Mouse (Mus musculus) kidney, adult 2 months (tissue): Measurements from ENCODE around the gene Gm36210. TPM values are rescaled to one million over a fixed set of nuclear protein-coding genes. Genes with fewer than 3 reads are reported as not detected.

Experiments
- DNase-seq: peaks from one replicate; pipeline ENCODE4 v3.0.0; 2021
- H3K27ac ChIP-seq: fragments of 200-500 bp; 2 replicates; pipeline ENCODE4 v1.5.1; 2012; ENCODE audit warnings: low read depth, low read length, control low read depth, inconsistent platforms; ENCODE audit not compliant: insufficient read depth
- H3K27me3 ChIP-seq: fragments of 200-500 bp; replicated peaks from 2 replicates; pipeline ENCODE4 v1.6.1; 2012; ENCODE audit warnings: mild to moderate bottlenecking, moderate library complexity, low read length, inconsistent platforms; ENCODE audit not compliant: control insufficient read depth, insufficient read depth
- H3K36me3 ChIP-seq: fragments of 200-500 bp; 2 replicates; pipeline ENCODE4 v1.6.1; 2012; ENCODE audit warnings: mild to moderate bottlenecking, moderate library complexity, low read length, inconsistent platforms; ENCODE audit not compliant: control insufficient read depth, insufficient read depth
- H3K4me1 ChIP-seq: fragments of 200-500 bp; 2 replicates; pipeline ENCODE4 v1.6.1; 2011; ENCODE audit warnings: low read length; ENCODE audit not compliant: control insufficient read depth, insufficient read depth
- H3K4me3 ChIP-seq: fragments of 200-500 bp; 2 replicates; pipeline ENCODE4 v1.5.1; 2011; ENCODE audit warnings: mild to moderate bottlenecking, low read depth, low read length, control low read depth; ENCODE audit not compliant: insufficient read depth
- CTCF ChIP-seq: fragments of 200-500 bp; conservative IDR thresholded peaks from 2 replicates; pipeline ENCODE4 v1.5.1; 2011; ENCODE audit warnings: low read depth, mild to moderate bottlenecking, control low read depth, low read length, moderate library complexity, mixed read lengths; ENCODE audit not compliant: insufficient read depth, insufficient read length
- POLR2A ChIP-seq: fragments of 200-500 bp; IDR thresholded peaks from one replicate; pipeline ENCODE4 v1.6.1; 2011; ENCODE audit warnings: low read depth, low read length, control low read depth
- WGBS: fragments of 180-500 bp; shearing (Covaris S2); methylation state at CpG from one replicate; pipeline ENCODE4 v1.1.7; 2018; 5-methylcytosine and 5-hydroxymethylcytosine counted together
- polyA plus RNA-seq: library from polyadenylated mRNA; depleted of rRNA; stranded (reverse); fragments of >200 nt; gene quantifications from 2 replicates; pipeline ENCODE4 v1.2.3, GENCODE M21; 2012; rRNA removed

Gm36210 gene
- 0.16 TPM in 1 of 2 replicates, not detected in the other for polyA plus RNA-seq

DNA sequence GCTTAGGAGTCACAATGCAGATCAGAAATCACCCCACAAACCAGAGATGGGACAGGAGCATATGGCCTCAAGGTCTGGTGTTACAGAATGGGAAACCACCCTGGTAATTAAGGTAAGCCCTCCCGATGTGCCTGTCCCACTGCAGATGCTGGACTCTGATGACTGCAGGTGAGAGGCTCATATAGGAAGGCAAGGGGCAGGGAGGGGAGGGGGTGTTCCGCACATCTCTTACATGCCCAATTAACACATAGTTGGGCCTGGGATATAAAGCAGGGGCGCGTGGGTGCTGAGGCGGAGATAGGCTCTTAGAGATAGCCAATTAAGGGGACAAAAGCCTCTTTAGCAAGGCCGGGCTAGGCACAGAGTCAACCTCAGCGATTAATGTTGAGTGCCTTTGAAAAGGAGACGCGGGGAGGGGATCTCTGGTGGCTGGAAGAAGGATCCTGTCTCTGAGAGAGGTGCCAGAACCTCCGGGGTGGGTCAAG, at the start of gene Gm36210:
Gm36210 (minus strand) TSS at position 51 of the 485 bp plus-strand sequence.
- no peaks in the 10 kb centered on the region for H3K4me1 ChIP-seq
- no peak for TF ChIP-seq POLR2A
- no peak for TF ChIP-seq CTCF
- H3K36me3 ChIP-seq = no peaks in the 10 kb centered on the region
- no peak within 1 kb of the TSS for H3K27ac ChIP-seq
- no peak for DNase-seq
- WGBS = 61% methylated on average over 10 of the region's 10 CpGs
- H3K4me3 ChIP-seq = no peak within 1 kb of the TSS
- H3K27me3 ChIP-seq = no peaks in the 10 kb centered on the region

DNA sequence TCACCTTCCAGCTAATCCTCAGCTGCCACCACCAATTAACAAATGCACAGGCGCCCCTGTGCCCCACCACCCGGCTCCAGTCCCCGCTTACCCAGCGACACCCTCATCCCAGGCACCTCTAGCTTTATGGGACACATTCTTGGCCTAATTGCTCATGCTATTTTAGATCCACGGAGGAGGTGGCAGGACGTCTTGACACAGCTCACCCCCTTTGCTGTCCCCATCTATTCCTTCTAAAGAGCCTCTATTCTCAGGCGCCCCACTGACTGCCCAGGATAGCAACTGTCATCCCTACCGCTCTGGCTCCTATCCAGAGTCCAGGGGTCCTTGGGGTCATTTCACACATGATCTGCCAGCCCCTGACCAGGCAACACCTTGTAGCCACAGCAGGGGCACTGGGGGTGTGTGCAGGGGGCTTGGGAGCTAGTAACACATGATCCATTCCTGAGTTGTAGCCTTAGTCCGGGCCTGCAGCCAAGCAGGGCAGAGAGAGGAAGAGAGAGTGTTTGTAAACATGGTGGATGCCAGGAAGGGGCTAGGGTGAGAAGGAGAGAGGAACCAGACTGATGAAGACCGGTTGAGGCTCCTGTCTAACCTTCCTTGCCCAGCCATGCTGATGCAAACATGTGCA, 47.6 kb upstream of the Gm36210 start:
- Histone ChIP-seq H3K27ac (no peak overlapping the region), H3K36me3 (no peaks in the 10 kb centered on the region), H3K27me3 (no peaks in the 10 kb centered on the region), H3K4me1 (no peaks in the 10 kb centered on the region), H3K4me3 (no peak overlapping the region)
- 38% methylated on average over 10 of the region's 10 CpGs for WGBS
- DNase-seq = no peak
- no peak for TF ChIP-seq POLR2A
- no peak for TF ChIP-seq CTCF

DNA sequence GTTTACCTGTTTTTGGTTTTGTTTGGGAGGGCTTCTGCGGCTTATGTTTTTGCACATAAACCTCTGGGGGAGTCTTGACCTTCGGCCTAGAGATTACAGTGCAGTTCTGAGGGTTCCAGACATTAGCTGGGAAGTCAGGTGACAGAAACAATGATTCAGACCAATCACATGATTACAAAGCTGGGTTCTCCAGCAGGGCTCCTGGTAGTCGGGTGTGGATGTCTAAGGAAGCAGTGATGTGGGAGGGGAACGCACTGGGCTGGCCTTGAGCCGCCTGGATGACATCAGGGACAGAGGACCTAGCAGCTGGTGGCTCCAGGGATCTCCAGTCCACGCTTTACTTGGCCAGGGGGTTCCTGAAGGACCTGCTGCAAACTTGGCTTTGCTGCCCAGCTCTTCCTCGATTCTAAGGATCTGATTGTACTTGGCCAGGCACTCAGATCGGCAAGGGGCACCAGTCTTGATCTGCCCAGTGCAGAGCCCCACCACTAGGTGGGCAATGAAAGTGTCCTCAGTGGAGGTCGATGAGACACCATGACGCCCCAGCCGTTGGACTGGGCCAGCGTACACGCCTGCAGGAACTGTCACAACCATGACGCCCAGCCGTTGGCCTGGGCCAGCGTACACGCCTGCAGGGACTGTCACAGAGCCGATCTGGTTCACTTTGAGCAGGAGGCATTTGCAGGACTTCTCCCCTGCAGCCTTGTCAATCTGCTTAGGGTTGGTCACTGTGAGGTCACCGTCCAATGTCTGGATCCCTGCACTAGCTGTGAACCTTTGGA, 44.4 kb upstream of the Gm36210 start:
- no peaks in the 10 kb centered on the region for H3K36me3 ChIP-seq
- no peak for TF ChIP-seq POLR2A
- TF ChIP-seq CTCF = no peak
- WGBS = 84% methylated on average over 19 of the region's 19 CpGs
- no peak overlapping the region for H3K4me3 ChIP-seq
- H3K4me1 ChIP-seq = no peaks in the 10 kb centered on the region
- H3K27me3 ChIP-seq = no peaks in the 10 kb centered on the region
- no peak overlapping the region for H3K27ac ChIP-seq
- DNase-seq = no peak

DNA sequence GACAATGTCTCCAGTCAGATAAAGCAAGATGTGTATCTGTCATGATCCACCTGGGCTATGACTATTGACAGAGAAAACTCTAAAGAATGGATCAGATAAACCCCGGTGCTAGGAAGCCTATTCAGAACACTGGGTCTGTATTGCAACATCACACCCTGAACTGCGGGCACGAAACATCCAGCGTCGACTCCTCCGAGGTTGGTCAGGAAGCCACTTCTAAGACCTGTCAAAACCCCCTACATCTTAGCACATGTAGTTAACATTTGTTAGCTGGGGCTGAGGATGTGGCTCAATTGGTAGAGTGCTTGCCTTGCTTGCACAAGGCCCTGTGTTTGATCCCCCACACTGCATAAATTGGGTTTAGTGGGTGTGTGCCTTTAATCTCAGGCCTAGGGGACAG, 42.1 kb upstream of the Gm36210 start:
- DNase-seq = no peak
- 71% methylated on average over 6 of the region's 6 CpGs for whole genome bisulfite sequencing
- Histone ChIP-seq H3K36me3 (no peaks in the 10 kb centered on the region), H3K27me3 (no peaks in the 10 kb centered on the region), H3K27ac (no peak overlapping the region), H3K4me3 (no peak overlapping the region), H3K4me1 (no peaks in the 10 kb centered on the region)
- TF ChIP-seq POLR2A (no peak), CTCF (no peak)

DNA sequence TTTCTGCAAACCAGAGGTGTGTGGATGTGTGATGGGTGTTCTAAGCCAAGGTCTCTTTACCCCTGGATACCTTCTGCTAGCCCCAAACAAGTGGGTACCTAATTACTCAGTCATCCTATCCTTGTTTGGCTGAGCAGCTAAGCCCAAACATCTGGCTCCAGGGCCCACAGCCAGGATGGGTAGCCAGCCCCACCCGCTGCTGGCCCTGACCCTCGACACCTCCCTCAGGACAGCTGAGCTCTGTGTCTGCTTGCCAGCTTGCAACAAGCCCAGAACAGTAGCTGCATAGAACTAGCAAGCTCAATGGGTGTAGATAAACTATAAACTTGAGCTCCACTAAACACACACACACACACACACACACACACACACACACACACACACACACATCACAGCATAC, 41.5 kb upstream of the Gm36210 start:
- Histone ChIP-seq H3K27ac (no peak overlapping the region), H3K36me3 (no peaks in the 10 kb centered on the region), H3K4me3 (no peak overlapping the region), H3K27me3 (no peaks in the 10 kb centered on the region), H3K4me1 (no peaks in the 10 kb centered on the region)
- DNase-seq = no peak
- no peak for TF ChIP-seq POLR2A
- TF ChIP-seq CTCF = no peak
- 38% methylated on average over 2 of the region's 2 CpGs for WGBS

DNA sequence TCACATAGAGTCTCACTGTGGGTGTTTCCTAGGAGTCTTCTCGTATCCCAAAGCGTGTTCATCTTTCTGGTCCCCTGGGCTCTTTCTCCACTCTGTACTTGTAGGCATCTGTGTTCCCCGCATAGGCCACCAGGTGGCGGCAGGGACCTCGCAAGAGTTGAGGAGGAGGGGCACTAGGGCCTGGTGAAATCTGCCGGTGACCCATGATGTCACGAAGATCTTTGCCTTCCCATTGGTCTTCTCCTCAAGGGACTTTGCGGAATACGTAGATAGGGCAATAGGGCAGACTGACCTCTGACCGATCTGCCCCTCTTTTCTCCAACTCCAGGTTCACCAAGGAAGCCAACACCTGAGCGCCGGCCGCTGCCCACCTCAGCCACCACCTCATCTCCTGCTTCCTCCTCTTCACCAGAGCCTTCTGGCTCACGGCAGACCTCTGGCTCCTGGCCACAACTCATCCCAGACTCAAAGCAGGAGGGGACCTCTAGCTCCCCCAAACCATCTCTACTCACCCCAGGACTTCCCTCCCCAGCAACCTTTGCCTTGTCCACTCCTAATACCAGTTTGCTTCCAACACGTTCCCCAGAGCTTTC, 37.0 kb upstream of the Gm36210 start:
- DNase-seq = peak; percentile 96
- H3K27me3 ChIP-seq = no peaks in the 10 kb centered on the region
- H3K4me1 ChIP-seq = no peaks in the 10 kb centered on the region
- H3K27ac ChIP-seq = no peak overlapping the region
- WGBS = 12% methylated on average over 15 of the region's 15 CpGs
- TF ChIP-seq CTCF (peak; percentile 98), POLR2A (no peak)
- peak overlapping the region; percentile 40 for H3K4me3 ChIP-seq
- no peaks in the 10 kb centered on the region for H3K36me3 ChIP-seq

DNA sequence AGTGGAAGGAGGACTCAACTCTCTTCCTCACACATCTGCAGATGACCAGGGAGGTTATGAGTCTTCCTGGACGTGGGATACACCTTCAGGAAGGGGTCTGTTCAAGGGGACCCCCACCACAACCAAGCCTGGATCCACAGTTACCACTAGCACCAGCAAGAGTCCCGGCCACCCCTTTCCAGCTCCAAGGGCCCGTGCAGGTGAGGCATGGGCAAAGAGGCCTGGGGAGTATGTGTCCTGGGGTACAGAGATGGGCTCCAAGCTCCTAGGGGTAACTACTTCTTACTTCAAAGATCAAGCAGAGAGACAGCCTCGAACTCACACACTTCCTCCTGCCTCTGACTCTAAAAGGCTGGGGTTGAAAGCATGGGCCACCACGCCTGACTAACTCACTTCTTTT, 36.4 kb upstream of the Gm36210 start:
- no peaks in the 10 kb centered on the region for H3K27me3 ChIP-seq
- DNase-seq = no peak
- H3K4me1 ChIP-seq = no peaks in the 10 kb centered on the region
- no peak overlapping the region for H3K27ac ChIP-seq
- TF ChIP-seq CTCF = no peak
- H3K4me3 ChIP-seq = no peak overlapping the region
- H3K36me3 ChIP-seq = no peaks in the 10 kb centered on the region
- 49% methylated on average over 5 of the region's 5 CpGs for WGBS
